Mouse (Mus musculus) adrenal gland, postnatal 36 days (tissue): ENCODE data around the gene Odaph. TPM values are rescaled to one million over a fixed set of nuclear protein-coding genes. Genes with fewer than 3 reads are reported as not detected.
"Not testable (repeated sequence)": the region's sequence is repeated elsewhere in the genome, so short reads cannot be mapped to it uniquely, and the experiment has no call there.

Experiments
- DNase-seq, 2 experiments: peaks; one replicate each; pipeline ENCODE4 v3.0.0; 2021; ENCODE audit warnings: mixed read lengths in 1 of 2
- long read RNA-seq, 2 experiments: library from polyadenylated mRNA; stranded (forward); transcript quantifications; one replicate each; pipeline ENCODE4 v2.0.0; 2021; ENCODE audit warnings: borderline sequencing depth in 2 of 2
- total RNA-seq, 2 experiments: library from RNA; stranded (reverse); gene quantifications; 2 replicates each; pipeline ENCODE4 v1.2.3; 2021

The Odaph gene
- total RNA-seq = not detected
- long read RNA-seq, experiment 1 = 0 reads
- long read RNA-seq, experiment 2 = 0 reads

DNA sequence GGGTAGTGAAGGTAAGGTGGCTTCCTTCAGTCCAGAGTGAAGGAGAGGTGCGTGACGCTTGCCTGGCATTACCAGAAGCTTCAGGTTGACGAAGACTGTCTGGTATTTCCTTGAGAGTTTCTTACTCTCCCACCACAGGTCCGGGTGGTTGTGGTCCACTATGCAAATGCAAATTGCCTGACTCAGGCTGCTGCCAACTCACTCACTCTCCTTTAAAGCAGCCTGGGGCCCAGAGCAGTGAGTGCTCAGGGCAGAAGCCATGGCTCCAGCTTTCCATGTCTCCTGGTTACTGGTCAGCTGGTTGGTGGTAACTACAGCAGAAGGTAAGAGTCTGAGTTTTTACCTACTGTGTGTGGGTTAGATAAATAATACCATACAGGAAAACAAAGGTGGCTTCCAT lies at the start of gene Odaph:
TSS of gene Odaph (plus strand) at position 240 of the 400 bp plus-strand sequence.
- DNase-seq = no peak

DNA sequence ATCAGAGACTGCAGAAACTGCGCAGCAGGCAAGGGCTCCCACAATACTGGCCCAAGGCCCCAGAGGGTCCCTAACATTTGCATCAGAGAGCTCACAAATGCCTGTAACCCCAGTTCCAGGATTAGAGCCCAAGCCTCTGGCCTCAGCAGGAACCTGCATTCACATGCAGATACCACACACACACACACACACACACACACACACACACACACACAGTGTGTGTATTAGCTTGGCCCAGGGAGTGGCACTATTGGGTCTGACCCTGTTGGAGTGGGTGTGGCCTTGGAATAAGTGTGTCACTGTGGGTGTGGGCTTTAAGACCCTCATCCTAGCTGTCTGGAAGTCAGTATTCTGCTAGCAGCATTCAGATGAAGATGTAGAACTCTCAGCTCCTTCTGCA lies 41.7 kb upstream of the Odaph start:
- DNase-seq = not testable (repeated sequence)

DNA sequence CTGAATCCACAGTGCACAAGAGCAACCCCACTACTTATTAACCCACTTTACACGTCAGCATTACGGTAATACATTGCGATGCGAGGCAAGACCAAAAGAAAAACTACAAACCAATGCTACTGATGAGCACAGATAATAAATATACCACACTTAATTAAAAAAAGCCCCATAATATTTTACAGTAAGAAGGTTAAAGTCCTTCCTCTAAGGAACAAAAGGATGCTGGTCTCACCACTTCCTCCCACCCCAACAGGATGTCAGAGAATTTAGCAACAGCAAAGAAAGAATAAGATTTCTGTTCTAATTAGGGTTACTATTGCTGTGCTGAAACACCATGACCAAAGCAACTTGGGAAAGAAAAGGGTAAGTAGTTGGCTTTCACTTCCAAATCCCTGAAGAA lies 40.3 kb upstream of the Odaph start:
- no peak for DNase-seq

DNA sequence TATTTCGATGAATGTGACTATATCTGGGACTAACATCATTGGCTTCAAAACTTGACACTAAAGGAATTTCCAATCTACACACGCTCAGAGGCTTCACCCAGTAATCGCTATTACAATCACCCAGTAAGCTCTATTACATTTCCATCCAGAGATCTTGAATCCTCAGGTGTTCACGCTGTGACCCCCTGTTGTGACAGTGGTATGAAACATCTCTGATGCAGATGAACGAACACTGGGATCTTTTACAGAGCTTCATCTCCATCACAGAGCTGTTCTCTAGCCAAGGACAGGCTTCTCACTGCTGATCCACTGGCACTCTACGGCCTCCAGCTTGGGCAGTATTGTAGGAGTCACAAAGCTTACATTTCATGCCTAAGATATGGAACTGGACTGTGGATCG lies 37.8 kb upstream of the Odaph start:
- no peak for DNase-seq

DNA sequence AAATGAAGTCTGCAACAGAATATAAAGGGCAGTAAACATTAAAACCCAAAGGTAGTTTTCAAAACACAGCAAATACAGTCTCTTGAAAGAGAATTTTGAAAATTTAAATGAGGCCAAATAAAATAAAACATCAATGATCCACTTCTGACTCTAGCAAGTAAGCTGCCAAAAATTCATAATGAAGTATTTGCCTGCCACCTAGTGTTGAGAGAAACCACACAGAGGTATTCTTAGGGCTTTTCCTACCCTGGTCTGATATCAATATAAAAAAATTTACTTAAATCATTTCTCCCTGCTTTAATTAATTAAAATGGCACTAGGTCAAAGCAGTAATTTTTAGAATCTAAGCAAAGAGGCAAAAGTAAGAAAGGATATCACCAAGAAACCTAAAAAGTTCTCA lies 35.9 kb upstream of the Odaph start:
- no peak for DNase-seq

DNA sequence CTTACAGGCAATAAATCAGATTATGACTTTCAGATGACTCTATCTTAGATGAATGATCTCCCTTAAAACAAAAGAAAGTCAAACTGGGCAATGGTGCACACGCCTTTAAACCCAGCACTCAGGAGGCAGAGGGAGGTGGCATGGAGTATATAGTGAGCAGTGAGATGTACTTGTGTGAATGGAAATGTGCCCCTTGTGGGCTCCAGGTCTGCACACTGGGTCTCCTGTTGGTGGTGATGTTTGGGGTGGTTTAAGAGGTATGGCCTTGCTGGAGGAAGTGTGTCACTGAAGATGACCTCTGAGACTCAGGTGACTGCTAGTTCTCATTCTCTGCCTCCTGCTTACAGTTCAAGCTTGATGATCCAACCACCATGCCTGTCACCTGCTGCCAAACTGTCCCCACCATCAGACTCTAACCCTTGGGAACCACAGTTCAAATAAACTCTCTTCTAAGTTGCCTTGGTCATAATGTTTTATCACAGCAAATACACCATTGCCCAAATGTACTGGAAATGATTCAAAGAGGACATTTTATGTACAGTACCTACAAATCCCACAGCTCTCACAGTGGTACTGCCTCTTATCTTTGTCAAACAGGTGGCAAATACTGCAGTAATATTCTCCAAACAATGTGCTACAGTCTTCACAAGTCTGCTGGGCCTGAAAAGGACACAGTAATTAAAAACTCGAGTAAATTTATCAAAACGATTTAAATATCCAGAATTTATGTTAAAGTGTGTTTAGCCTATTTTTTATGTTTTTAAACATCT lies 30.1 kb upstream of the Odaph start:
- DNase-seq = no peak

DNA sequence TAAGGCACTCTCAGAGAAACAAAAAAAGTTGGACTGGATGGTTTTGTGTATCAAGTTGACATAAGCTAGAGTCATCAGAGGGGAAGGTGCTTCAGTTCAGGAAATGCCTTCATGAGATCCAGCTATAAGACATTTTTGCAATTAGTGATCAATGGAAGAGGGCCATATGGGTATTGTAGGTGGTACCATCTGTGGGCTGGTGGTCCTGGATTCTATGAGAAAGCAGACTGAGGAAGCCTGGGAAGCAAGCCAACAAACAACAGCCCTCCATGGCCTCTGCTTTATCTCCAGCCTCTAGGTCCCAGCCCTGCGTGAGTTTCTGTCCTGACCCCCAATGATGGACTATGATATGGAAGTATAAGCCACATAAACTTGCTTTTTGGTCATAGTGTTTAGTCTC lies 28.2 kb upstream of the Odaph start:
- no peak for DNase-seq

DNA sequence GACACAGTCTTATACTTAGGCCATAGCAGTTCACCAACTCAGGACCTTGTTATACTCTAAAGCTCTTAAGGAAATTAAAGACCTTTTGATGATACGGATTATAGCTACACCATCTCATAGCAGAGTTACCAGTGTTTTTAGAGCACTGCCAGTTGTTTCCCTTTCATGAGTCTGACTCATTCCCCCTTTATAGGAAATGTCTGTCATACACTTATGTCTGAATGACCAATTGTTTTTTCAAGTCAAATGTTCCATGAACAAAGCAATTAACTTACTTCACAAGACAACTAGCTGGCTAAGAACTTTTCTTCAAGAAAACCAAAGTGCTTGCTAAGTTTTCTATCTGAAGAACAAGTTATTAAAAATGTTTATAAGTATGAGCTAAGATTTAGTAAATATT lies 27.3 kb upstream of the Odaph start:
- DNase-seq = no peak

DNA sequence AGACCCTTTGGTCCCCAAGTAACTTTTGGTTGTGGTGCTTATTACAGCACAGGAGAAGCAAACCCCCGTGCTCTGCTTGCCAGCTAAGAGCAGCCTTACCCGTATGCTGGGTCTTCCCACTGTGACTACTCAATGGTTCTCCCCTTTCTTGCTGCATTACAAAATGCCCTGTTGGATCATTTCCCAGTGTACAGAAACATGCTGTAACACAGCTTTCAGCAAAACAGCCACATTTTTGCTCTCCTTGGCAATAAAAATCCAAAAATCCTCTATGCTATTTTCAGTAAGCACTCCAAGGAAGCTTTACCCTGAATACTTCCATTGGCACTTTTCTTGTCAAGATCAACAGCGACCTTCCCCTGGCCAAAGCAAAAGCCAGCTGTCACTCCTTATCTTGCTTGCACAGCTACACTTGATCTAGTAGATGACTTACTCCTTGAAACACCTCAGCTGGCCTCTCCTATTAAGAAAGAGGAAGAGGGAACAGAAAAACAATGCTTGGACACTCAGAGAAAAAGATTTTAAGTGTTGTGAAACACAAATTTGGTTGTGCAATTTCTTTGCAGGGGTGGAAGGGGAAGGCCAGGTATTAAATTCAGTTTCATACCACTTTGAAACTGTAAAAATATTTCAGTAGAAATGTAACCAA lies 26.5 kb upstream of the Odaph start:
- DNase-seq = peak in 1 of 2 experiments; percentile 22

DNA sequence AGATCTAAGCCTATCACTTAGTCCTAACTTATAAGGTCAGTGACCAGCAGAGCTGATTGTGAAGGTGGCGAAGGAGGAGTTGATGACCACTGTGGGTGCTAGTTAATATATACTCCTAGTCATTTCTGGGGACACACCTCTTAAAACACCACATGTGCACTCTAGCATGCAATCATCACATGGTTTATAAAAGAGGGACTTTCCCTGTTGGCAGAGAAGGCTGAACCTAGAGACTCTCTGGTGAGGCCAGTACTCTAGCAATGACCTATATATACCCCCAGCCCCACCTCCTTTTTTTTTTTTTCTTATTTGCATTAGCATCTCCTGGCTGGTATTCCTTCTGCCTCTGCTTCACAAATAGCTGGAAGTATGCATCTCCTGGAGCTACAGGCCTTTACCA lies 25.9 kb upstream of the Odaph start:
- no peak for DNase-seq

DNA sequence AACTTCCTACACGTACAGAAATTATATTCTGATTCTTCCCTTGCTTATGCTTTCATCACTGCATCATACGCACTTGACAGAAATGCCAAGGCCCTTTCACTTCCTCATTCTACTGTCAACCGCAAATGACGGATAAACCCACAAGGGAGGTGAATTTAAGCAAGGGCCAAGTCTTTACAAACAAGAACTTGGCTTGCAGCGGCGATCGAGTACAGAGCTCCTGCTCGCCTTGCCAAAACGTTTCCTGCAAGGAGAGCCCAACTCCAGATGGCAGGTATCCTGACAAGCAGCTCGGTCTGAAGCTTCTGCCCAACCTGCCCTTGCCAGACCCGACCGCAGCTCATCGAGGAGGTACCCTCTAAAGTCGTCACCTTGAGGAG lies 25.0 kb upstream of the Odaph start:
- peak in 1 of 2 experiments; percentile 68 for DNase-seq

DNA sequence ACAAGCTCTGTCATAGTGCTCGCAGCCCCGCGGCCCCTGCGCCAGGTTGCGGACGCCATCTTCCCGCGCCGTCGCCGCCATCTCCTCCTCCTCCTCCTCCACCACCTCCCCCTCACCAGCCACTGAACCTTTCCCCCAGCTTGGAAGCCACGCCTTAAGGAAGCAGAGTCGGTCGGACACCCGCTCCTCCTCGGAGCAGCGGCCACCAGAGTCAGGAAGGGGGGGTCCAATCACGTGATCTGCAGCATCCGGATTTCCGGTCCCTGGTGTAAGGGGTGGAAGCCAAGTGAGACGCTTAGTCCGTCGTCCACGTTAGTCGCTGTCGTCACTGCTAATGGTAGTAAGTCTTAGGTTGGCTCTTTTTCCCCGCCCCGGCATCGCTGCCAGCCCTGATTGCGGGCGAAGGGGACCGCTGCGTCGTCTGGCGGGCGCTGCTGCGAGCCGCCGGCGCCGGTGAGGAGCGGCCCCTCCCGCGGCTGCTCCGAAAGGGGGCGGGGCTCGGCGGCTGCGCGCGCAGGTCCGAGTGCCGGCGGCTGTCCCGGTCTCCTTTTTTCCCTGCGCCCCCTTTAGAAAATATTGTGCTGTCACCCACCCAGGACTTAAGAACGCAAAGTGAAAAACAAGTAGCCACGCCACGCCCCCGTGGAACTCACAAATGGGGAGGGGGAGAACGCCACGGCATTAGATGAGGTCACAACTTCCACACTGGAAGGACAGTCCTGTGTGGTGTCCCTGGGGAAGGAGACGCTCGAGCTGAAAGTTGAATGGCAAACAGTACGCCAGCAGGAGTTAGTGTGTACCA lies 24.4 kb upstream of the Odaph start, which contains the start of gene Rchy1:
TSS of gene Rchy1 (minus strand) at position 430 of the 802 bp plus-strand sequence.
- peak; percentile 96 to 97 for DNase-seq

DNA sequence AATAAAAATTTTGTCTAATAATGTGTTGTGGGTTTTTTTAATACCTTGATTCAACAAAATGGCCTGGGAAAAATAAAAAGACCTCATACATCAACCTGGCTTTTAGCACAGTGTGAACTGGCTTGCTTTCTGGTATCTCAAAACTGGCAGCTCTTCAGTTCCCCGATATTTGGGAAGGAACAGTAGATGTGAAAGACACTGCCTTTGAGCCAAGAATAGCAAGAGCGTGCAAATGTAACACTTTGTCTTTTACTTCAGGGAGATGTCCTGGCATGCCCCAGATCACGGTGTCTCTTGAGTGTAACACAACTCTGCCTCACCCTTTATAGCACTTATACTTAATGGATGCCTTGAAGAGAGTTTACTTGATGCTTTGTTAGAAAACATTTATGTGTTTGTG lies 15.2 kb upstream of the Odaph start:
- no peak for DNase-seq

DNA sequence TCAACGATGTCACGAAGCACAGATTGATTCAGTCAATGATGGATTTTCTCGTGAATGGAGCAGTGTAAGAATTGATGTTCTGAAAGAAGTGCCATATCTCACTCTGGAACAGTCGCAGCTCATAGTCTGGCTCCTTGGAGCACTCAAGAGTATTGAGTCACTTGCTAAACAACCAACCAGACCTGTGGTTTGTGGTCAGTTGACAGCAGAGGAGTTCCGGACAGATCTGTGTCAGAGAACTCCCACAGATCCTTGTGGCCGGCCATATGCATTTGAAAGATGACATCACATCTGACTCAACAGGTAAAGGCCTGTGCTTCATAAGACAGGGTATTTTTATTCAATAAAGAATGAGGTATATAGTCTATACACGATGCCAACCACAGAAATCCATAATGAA lies 13.3 kb upstream of the Odaph start:
- DNase-seq = no peak

DNA sequence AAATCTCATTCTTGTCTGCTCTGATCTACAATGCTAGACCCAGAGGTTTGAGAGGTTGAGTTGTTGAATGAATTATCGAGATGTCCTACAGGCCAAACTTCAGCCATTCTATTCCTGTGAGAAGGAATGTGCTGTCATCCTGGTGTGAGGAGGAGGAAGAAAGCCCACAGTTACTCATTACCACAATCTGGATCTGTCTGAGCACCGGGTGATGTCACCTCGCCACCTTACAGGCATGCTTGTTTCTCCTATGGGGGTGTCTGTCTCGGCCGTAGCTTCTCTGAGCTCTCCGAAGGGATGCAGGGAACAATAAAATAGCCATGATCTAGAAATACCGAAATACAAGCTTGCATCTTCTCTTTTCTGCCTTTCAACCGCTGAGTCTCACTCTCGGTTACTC lies 11.5 kb upstream of the Odaph start:
- no peak for DNase-seq

DNA sequence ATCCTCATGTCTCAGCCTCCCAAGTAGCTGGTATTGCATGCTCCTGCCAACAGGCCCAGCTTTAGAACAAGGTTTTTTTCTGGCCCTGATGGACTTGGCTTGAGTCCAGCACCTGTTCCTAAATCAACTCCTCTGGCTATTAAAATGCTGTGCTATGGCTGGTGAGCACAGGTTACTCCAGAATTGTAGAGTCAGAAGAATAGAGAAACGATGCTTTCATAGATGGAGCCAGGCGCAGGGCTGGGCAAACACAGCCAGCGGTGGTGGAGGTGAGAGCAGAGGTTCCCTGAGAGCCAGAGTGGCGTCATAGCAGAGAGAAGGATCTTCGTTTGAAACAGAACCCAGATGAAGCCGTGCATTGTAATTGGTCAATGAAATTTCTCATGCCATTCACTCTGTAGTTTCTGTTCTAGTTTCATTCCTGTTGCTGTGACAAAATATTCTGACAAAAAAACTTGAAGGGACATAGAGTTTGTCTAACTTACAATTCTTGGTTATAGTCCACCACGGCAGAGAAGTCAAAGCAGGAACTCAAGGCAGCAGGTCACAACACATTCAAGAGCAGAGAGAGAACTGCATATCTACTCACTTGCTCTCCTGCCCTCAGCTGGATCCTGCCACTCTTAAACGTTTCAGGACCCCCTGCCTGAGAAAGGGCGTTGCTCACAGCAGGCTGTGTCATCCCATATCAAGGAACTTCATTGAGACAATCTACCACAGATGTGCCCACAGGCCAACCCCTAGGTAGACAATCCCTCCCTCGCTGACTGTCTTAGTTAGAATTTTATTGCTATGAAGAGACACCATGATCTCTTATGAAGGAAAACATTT lies 10.5 kb upstream of the Odaph start:
- DNase-seq = no peak

DNA sequence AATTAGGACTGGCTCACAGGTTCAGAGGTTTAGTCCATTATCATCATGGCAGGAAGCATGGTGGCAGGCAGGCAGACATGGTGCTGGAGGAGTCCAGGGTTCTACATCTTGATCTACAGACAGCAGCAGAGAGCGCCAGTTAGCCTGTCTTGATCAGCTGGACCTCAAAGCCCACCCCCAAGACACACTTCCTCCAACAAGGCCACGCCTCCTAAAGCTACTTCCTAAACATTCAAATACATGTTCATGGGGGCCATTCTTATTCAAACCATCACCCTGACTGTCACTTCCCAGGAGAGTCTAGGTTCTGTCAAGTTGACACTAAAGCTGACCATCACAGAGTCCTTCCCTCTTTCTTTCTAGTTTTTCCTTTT lies 9.9 kb upstream of the Odaph start:
- no peak for DNase-seq

DNA sequence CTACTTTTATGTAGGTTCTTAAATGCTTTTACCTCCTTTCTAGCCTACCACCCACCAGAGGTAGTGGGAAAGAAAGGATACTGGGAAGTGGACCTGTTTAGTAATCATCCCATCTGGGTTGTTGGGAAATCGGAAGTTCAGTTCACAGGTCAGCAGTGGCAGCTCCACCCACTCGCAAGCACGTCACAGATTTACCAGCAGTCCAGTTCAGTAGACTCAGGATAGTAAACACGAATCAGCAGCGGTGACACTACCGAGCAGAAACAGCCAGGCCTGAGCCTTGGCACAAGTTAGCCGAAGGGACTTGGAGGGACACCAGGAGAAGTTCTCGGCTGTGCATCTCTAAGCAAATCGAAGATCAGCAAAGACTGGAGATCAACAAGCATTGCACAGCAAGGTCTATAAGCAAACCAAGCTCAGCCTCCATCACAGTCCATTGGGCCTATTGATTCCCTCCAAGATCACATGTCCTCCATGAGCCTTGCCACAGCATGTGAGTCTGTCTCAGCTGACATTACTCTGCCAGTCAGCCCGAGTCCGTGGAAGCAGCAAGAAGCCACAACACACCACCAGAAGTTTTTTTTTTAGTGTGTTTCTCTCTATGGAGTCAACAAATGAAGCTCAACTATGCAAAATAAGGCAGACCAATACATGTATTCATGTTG lies 6.0 kb upstream of the Odaph start:
- DNase-seq = no peak

DNA sequence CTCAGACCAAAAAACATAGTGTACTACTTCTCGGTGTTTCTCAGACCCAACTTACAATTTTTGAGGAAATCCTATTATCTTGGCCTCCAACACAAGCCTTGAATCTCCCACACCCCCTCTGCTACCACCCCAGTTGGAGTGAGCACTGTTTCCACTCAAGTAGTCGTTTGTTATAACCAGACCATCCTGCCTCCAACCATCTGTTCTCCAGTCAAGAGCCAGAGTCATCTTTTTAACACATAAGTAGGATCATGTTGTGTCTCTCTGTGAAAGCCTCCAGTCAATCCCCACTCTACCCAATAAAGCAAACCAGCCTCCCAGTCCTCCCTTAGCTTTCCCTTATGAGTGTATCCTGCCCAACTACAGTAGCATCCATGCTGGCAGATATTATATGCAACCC lies 3.8 kb upstream of the Odaph start:
- no peak for DNase-seq

DNA sequence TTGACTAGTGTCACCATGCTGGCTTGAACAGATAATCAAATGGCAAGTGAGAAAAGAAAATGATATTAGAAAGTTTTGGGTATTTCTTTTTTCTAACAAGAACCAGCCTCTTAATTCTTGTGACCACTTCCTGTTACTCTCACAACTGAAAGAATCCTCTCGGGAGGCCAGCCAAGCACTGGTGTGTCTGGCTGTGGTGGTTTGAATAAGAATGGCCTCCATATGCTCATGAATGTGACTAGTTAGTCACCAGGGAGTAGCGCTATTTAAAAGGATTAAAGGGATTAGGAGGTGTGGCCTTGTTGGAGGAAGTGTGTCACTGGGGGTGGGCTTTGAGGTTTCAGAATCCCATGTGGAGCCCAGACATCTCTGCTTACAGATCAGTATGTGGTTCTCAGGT lies 1.6 kb upstream of the Odaph start:
- no peak for DNase-seq

DNA sequence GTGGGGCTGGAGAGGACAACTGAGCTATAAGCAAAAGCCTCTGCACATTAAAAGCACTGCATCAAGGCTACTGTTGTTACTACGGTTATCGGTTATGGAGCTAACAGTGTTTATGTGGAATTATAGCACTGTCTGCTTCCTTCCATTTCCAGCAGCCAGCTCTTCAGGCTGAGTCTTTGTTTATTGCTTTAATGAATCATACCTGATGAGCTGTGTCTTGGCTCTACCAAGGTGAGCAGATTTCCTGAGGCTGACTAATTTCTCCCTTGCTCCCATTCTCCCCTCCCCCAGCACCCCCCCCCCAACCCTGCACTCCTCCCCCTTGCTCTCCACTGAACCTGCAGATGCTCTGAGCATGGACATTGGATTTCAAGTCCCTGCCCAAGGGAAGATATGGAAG lies 524 bp downstream of the Odaph start:
- DNase-seq = no peak

DNA sequence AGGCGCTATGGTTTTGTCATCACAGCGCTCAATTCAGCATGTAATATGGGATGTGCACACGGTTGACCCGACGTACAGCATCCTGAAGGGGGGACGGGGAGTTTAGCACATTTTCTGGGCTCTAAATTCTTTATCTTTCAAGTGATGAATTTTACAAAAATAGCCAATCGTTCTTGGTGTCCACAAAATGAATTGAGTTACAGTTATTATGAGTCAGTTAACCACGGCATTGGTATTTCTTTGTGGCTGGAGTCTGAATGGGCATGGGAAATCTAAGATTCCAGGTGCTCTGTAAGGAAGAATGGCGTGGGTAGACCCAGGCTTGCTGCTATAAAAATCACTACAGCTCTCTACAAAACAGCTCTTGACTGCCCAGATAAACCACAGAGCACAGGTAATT lies 2.0 kb downstream of the Odaph start:
- DNase-seq = no peak
